Mouse (Mus musculus) lung, postnatal 0 days (tissue): ENCODE measurements at regions not wholly inside any gene's neighbourhood (a gene's known extent, or its start where the extent isn't known, plus 50 kb on each side); places are given as distances from the start of the nearest gene placed in this dataset.
A peak's percentile ranks its signal among the peaks of the same experiment; 100 is the strongest.

Experiments
- ATAC-seq: fragments of 200-750 bp; cut with Nextera tagmentation; 2 replicates; pipeline ENCODE4 v1.8.0; 2017; ENCODE audit warnings: moderate library complexity
- DNase-seq: peaks from one replicate; pipeline ENCODE4 v3.0.0-alpha.2; 2016; ENCODE audit warnings: low spot score
- H3K27ac ChIP-seq: fragments of 300-500 bp; sonication (generic); 2 replicates; pipeline ENCODE4 v1.5.1; 2014; ENCODE audit warnings: antibody characterized with exemption, mild to moderate bottlenecking, low read length, mixed read lengths
- H3K27me3 ChIP-seq: fragments of 300-500 bp; sonication (generic); replicated peaks from 2 replicates; pipeline ENCODE4 v1.6.1; 2014; ENCODE audit warnings: low read length, mixed read lengths; ENCODE audit not compliant: insufficient read depth
- H3K36me3 ChIP-seq: fragments of 300-500 bp; sonication (generic); 2 replicates; pipeline ENCODE4 v1.6.1; 2014; ENCODE audit warnings: low read length, mixed read lengths; ENCODE audit not compliant: insufficient read depth
- H3K4me1 ChIP-seq: fragments of 300-500 bp; sonication (generic); 2 replicates; pipeline ENCODE4 v1.6.1; 2014; ENCODE audit warnings: antibody characterized with exemption, low read depth, low read length, mixed read lengths; ENCODE audit not compliant: insufficient read depth
- H3K4me2 ChIP-seq: fragments of 300-500 bp; sonication (generic); replicated peaks from 2 replicates; pipeline ENCODE4 v1.6.1; 2014; ENCODE audit warnings: low read depth, mild to moderate bottlenecking, low read length, moderate library complexity, mixed read lengths
- H3K4me3 ChIP-seq: fragments of 300-500 bp; sonication (generic); 2 replicates; pipeline ENCODE4 v1.5.1; 2014; ENCODE audit warnings: low read depth, low read length
- H3K9ac ChIP-seq: fragments of 300-500 bp; sonication (generic); replicated peaks from 2 replicates; pipeline ENCODE4 v1.6.1; 2014; ENCODE audit warnings: low read depth, mild to moderate bottlenecking
- H3K9me3 ChIP-seq: fragments of 300-500 bp; sonication (generic); 2 replicates; pipeline ENCODE4 v1.6.1; 2016; ENCODE audit warnings: low read length, mixed read lengths
- CTCF ChIP-seq: IDR thresholded peaks from 2 replicates; pipeline ENCODE4 v1.5.1; 2016; ENCODE audit warnings: antibody characterized with exemption, mild to moderate bottlenecking
- EP300 ChIP-seq: IDR thresholded peaks from 2 replicates; pipeline ENCODE4 v1.6.1; 2016; ENCODE audit warnings: antibody characterized with exemption, mild to moderate bottlenecking, control low read depth
- WGBS: fragments of 180-500 bp; shearing (Covaris S2); extraction: QIAGEN DNeasy Blood & Tissue Kit; methylation state at CpG from one replicate; pipeline ENCODE4 v1.1.7; 2014; 5-methylcytosine and 5-hydroxymethylcytosine counted together

DNA sequence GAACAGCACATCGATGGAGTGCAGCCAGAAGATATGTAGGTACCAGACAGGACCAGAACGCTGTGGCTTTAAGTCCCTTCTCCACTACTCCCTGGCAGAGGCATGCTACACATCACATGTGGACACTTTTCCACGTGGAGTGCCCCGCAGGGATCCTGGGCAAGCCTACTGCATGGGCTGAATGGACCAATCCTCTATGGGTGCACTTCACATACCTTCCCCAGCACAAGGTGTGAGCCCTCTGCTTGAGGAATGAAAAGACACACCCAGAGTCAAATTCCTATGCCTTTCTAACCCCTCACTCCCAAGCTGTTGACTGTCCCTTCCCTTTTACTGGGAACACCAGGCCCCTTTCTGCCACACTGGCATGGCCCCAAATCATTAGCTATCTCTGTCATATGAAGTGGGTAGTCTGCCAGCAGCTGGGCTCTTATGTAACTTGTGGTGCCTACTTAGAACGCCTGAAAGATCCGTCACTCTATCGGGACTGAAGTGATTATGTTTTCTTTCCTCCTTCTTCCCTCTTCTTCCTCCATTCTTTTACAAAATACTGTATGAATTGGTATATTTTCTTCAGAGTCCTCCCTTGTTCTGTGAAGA, 191.9 kb upstream of the Msx2 start:
- 69% methylated on average over 7 of the region's 7 CpGs for WGBS
- peak; percentile 93 for ATAC-seq
- Histone ChIP-seq H3K4me3 (no peak overlapping the region), H3K9me3 (no peaks in the 10 kb centered on the region), H3K36me3 (no peaks in the 10 kb centered on the region), H3K4me2 (no peak overlapping the region), H3K4me1 (no peaks in the 10 kb centered on the region), H3K9ac (no peak overlapping the region), H3K27ac (no peak overlapping the region), H3K27me3 (no peaks in the 10 kb centered on the region)
- DNase-seq, result peak; percentile 58
- TF ChIP-seq CTCF, result no peak
- no peak for TF ChIP-seq EP300

DNA sequence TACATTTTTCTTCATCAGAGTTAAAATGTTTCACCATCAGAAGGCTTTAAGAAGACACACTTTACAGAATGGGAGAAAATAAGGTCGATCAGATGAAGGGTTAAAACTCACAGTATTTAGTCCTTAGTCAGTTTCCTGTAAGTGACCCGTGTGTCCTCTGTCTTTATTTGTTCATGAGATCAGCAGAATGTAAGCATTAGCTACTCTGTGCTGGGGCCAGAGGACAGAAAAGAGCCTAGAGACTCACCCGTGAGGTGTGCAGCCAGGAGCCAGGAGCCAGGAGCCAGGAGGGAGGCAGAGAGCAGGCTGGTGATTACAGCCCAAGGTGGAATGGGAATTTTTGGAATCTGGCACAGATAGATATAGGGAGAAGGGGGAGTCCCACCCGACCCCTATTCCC, 180.0 kb upstream of the Msx2 start:
- 21% methylated on average over 4 of the region's 4 CpGs for WGBS
- no peak overlapping the region for H3K9ac ChIP-seq
- no peaks in the 10 kb centered on the region for H3K9me3 ChIP-seq
- ATAC-seq, result no peak
- H3K27ac ChIP-seq, result no peak overlapping the region
- no peaks in the 10 kb centered on the region for H3K4me1 ChIP-seq
- H3K36me3 ChIP-seq, result no peaks in the 10 kb centered on the region
- H3K4me2 ChIP-seq, result no peak overlapping the region
- no peak overlapping the region for H3K4me3 ChIP-seq
- H3K27me3 ChIP-seq, result no peaks in the 10 kb centered on the region
- TF ChIP-seq EP300, result no peak
- TF ChIP-seq CTCF, result no peak
- DNase-seq, result no peak

DNA sequence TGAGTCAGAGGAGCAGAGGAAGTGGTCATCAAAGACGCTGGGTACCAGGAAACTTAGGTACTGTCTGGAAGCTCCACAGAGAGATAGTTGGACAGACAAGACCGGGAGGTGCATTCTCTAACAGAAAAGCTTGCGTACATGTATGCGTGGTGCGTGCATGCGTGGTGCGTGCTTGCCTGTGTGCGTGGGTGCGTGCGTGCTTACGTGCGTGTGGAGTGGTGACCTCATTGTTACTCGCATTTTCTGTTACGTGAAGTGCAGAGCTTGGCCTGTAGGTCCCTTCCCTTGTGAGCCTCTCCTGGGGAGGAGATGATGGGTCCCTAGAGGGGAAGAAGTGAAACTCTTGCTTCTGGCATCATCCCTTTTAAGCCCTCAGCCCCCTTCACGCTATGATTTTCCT, 175.5 kb upstream of the Msx2 start:
- no peaks in the 10 kb centered on the region for H3K4me1 ChIP-seq
- TF ChIP-seq CTCF (no peak), EP300 (no peak)
- no peaks in the 10 kb centered on the region for H3K27me3 ChIP-seq
- no peak for DNase-seq
- no peak for ATAC-seq
- H3K9ac ChIP-seq, result no peak overlapping the region
- no peaks in the 10 kb centered on the region for H3K36me3 ChIP-seq
- no peak overlapping the region for H3K4me3 ChIP-seq
- WGBS, result 90% methylated on average over 15 of the region's 15 CpGs
- no peak overlapping the region for H3K27ac ChIP-seq
- H3K9me3 ChIP-seq, result no peaks in the 10 kb centered on the region
- no peak overlapping the region for H3K4me2 ChIP-seq

DNA sequence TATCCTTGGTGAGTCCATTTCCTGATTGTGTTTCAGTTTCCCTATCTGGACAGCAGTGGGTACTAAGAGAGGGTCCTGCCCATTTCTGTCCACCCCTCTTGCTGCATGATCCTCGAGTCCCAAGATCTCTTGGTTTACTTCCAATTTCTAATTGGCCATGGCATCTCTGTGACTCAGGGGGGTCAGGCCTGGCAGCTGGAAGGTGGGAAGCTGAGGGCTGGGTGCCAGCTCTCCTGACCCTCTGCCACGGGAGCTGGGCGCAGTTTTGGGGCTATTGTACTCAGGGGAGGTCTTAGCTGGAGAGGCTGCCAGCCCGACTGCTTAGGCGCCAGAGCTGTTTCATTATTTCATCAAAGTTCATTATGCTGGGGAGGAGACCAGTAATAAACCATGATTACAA, 169.7 kb upstream of the Msx2 start:
- no peak overlapping the region for H3K9ac ChIP-seq
- TF ChIP-seq EP300, result no peak
- H3K4me3 ChIP-seq, result no peak overlapping the region
- H3K27me3 ChIP-seq, result no peaks in the 10 kb centered on the region
- no peaks in the 10 kb centered on the region for H3K9me3 ChIP-seq
- ATAC-seq (no peak), DNase-seq (no peak)
- H3K36me3 ChIP-seq, result no peaks in the 10 kb centered on the region
- no peaks in the 10 kb centered on the region for H3K4me1 ChIP-seq
- 65% methylated on average over 5 of the region's 5 CpGs for WGBS
- no peak overlapping the region for H3K4me2 ChIP-seq
- no peak overlapping the region for H3K27ac ChIP-seq

DNA sequence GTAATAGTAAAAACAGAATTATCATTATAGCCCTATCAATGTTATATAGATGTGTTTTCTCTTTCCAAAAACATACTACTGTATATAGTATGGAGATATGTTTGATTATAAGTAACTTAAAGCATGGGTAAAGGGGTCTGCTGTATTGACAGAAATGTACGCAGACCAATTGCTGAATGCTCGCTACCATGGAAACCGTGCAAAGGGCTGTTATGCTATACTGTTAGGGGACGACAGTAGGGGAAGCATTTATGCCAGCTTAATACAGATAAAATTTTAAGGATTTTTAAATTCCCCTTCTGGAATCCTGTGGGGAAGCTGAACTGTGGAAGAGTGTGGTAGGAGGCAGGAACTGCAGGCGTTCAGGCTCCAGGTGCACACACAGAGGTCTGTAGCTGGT, 166.7 kb upstream of the Msx2 start:
- H3K4me2 ChIP-seq, result no peak overlapping the region
- no peak overlapping the region for H3K9ac ChIP-seq
- no peak for TF ChIP-seq EP300
- TF ChIP-seq CTCF, result no peak
- no peaks in the 10 kb centered on the region for H3K27me3 ChIP-seq
- DNase-seq, result no peak
- WGBS, result 62% methylated on average over 5 of the region's 5 CpGs
- no peaks in the 10 kb centered on the region for H3K4me1 ChIP-seq
- no peaks in the 10 kb centered on the region for H3K36me3 ChIP-seq
- ATAC-seq, result no peak
- H3K9me3 ChIP-seq, result no peaks in the 10 kb centered on the region
- H3K4me3 ChIP-seq, result no peak overlapping the region
- H3K27ac ChIP-seq, result no peak overlapping the region

DNA sequence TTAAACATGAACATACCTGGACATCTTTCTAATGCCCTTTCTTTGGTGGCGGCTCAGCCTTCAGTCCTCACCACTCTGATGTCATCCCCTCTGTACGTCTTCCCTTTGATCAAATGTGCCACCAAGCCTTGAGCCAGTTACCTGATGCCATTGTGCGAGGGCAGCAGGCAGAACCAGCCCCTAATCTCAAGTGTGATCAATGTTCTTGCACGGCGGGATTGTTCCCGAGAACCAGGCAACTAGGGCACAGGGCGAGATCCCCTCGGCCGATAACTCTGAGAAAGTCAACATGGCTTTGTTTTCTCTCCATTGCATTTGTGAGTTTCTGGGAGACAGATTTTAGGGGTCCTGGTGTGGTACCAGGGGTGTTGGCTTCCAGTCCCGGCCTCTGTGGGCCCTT, 166.2 kb upstream of the Msx2 start:
- TF ChIP-seq EP300, result no peak
- TF ChIP-seq CTCF, result no peak
- no peak overlapping the region for H3K4me3 ChIP-seq
- no peak overlapping the region for H3K9ac ChIP-seq
- no peak for DNase-seq
- no peaks in the 10 kb centered on the region for H3K4me1 ChIP-seq
- no peak for ATAC-seq
- H3K27me3 ChIP-seq, result no peaks in the 10 kb centered on the region
- no peak overlapping the region for H3K4me2 ChIP-seq
- no peak overlapping the region for H3K27ac ChIP-seq
- no peaks in the 10 kb centered on the region for H3K36me3 ChIP-seq
- 53% methylated on average over 10 of the region's 10 CpGs for WGBS
- H3K9me3 ChIP-seq, result no peaks in the 10 kb centered on the region

DNA sequence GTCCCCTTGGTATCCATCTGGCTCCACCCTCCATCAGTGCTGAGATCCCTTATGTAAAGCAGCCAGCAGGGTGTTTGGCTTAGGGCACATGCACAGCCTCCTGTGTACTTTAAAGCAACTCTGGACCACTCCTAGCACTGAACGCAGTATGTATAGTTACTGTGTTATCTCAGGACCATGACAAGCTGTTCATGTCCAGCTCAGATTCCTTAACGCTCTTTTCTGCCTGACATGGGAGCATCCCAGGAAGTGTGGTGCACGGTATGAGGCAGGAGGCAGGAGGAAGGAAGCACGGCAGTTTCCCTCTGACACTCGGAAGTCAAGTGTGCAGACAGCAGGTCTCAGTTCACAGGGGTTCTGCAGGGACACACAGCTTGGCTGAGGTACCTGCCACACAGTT, 163.1 kb upstream of the Msx2 start:
- Histone ChIP-seq H3K36me3 (no peaks in the 10 kb centered on the region), H3K4me1 (no peaks in the 10 kb centered on the region), H3K27me3 (no peaks in the 10 kb centered on the region), H3K4me3 (no peak overlapping the region), H3K9me3 (no peaks in the 10 kb centered on the region), H3K9ac (no peak overlapping the region), H3K4me2 (no peak overlapping the region), H3K27ac (no peak overlapping the region)
- ATAC-seq, result no peak
- TF ChIP-seq CTCF (no peak), EP300 (no peak)
- WGBS, result 25% methylated on average over 5 of the region's 5 CpGs
- DNase-seq, result no peak
